Comparison of ENCODE assay signal across 11 mouse cellular contexts in genomic region chr8:20387121-20387794, GRCm38 (mm10). TPM values are rescaled to one million over a fixed set of nuclear protein-coding genes. Genes with fewer than 3 reads are reported as not detected.
A peak's percentile ranks its signal among the peaks of the same experiment; 100 is the strongest.
DNase-seq lines count a peak whose midpoint lies in the region.
"Had no signal": no experiment of that assay in that cellular context is flagged by ENCODE, and none has a peak within 500 bp of the region (broad histone marks: within the 10 kb centered on the region; RNA-seq: fewer than 3 reads in every experiment).

No protein-coding gene starts in this region.

- peak; percentile 28 for DNase-seq in adrenal gland, adult 2 months
- DNase-seq in cerebellum, postnatal 4 days (ENCODE audit: low spot score in 2 of 2) = peak; percentile 13 to 33
- DNase-seq in gastrocnemius, postnatal 4 days (ENCODE audit: low spot score in 2 of 2) = peak; percentile 41 to 55
- peak; percentile 48 for DNase-seq in kidney, postnatal 10 days
- peak; percentile 30 to 36 for DNase-seq in lung, adult 18-20 months
- peak; percentile 42 to 43 for DNase-seq in right cerebral cortex, postnatal 10 days (ENCODE audit: low spot score in 2 of 2)
- DNase-seq in thymus, postnatal 14 days = peak; percentile 37

RNA-seq across cellular contexts. Expression of gene Gm15319, which starts 24.2 kb away (rescaled TPM):
- total RNA-seq in adrenal gland, adult 2 months (2021) = 1 to 10 TPM in 1 of 2 experiments, under 1 TPM in 1; 0.41 to 1.2 TPM
- not detected in 2 replicates for polyA plus RNA-seq in adrenal gland, adult 2 months (2012; rRNA removed)
- under 1 TPM; 0.32 to 0.47 TPM for total RNA-seq in gastrocnemius, postnatal 4 days (2021)
- polyA plus RNA-seq: embryonic facial prominence, embryonic 14.5 days; forebrain, embryonic 16.5 days; kidney, embryonic 15.5 days; liver, embryonic 13.5 days had no signal

Comparison
In these comparisons a context has a peak if more than half of its experiments do, and no peak if none do; other contexts are left out.
1. Peak in every context shown above with its lines: DNase-seq.